Mouse (Mus musculus) liver, adult 2 months (tissue): ENCODE measurements around the gene 1110051M20Rik.

Experiments
- CTCF ChIP-seq: fragments of 200-500 bp; IDR thresholded peaks from 2 replicates; pipeline ENCODE4 v1.5.1; 2011; ENCODE audit warnings: low read depth, low read length, control low read depth
- POLR2A ChIP-seq: fragments of 200-500 bp; IDR thresholded peaks from 2 replicates; pipeline ENCODE4 v1.6.1; 2011; ENCODE audit warnings: low read length, control low read depth; ENCODE audit not compliant: insufficient read depth; ENCODE audit errors: extremely low read depth

GRCm38 (mm10) chr2:91259493-91259892 is 185.0 kb downstream of the 1110051M20Rik start:
- TF ChIP-seq CTCF: no peak
- no peak for TF ChIP-seq POLR2A
